Mouse (Mus musculus) cerebral cortex, adult 2 months (tissue): ENCODE measurements around the gene Nxph2.

Experiments
- WGBS: fragments of 180-500 bp; shearing (Covaris S2); methylation state at CpG from one replicate; pipeline ENCODE4 v1.1.7; 2018; 5-methylcytosine and 5-hydroxymethylcytosine counted together

The Nxph2 gene

DNA sequence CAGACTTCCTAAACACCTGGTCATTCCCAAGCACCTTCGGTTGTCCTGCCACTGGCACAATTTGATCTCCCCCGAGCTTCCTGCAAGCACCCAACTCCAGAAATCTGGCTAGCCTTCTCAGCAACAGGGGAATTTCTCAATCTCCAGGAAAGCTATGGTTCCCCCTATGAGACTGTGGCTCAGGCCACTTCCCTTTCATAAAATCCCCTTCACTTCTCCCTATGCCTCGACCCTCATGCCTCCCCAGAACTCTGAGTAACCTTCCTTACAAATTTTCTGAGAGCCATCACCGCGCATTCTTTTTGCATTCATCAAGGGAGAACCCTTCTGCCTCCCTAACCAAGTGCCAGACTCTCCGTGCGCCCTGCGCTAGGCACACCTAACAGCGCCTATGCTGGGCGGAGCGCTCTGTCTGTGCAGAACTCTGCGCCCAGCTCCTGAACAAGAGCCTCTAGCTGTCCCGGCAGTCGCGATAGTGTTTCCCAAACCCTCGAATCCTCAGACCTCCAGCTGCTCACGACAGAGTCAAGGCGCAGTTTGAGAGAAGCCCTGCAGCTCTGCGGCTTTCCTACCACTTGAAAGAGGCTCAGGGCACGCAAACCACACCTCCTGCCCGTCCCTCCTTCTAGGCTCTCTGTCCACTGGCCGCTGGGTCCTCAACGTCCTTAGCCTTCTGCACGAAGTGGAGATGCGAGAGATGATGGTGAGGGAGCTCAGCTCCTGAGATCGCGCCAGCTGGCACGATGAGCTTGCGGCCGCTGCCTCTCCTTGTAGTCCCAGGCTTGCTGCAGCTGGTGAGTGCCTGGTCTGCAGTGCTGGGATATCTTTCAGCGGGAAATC lies at the start of gene Nxph2:
Gene Nxph2, plus strand, starts transcription at position 501 of the 840 bp plus-strand sequence.
- whole genome bisulfite sequencing: 5% methylated on average over 31 of the region's 31 CpGs

DNA sequence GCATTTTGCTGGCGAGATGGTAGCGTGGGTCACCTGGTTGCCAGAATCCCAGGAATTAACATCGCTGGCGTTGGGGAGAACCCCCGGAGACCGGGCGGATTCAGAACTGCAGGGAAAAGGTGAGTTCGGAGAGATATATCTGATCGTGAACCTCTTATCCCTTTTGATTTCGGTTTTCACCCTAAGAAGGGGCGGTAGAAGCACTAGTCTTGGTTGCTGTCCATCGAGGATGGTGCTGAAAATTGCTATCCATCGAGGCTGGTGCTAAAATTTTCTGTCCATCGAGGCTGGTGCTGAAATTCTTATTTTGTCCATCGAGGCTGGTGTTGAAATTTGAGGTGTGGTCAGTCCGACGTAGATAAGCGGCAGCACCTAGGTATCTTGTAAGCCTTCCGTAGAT lies 30.1 kb upstream of the Nxph2 start:
- WGBS: 66% methylated on average over 19 of the region's 19 CpGs

DNA sequence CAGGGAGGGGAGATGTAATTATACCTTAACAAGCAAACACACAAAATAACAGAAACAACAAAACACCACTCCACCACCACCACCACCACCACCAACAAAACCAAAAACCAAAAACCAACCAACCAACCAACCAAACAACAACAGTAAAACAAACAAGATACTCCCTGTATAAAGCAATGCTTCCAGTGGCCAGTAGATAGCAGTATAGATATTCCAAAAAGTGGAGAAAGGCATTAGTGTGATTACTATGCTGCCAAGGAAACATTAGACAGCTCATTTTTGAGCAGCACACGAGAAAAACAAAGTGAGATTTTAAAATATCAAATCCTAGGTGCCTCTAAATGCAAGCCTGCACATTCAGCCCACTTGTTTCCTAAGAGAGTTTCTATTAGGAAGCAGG lies 6.2 kb upstream of the Nxph2 start:
- WGBS: 2% methylated on average over 1 of the region's 1 CpGs
